Comparison of ENCODE assay signal across 9 mouse cellular contexts in genomic region chr5:34907910-34908725, GRCm38 (mm10). TPM values are rescaled to one million over a fixed set of nuclear protein-coding genes. Genes with fewer than 3 reads are reported as not detected.
DNase-seq lines count a peak whose midpoint lies in the region; ATAC-seq and TF ChIP-seq lines count a peak whose summit lies in the region.
"Had no signal": no experiment of that assay in that cellular context is flagged by ENCODE, and none has a peak within 500 bp of the region (broad histone marks: within the 10 kb centered on the region; RNA-seq: fewer than 3 reads in every experiment).

TSS of gene Msantd1 (plus strand) at chr5:34908012.

- TF ChIP-seq EP300 in MEL (IDR thresholded peaks at IDR 0.05; ENCODE audit: low read depth in 1 of 2, low read length in 2 of 2) = no peak

- no peaks in the 10 kb centered on the region; a peak in 1 of 4 replicates for H3K4me1 ChIP-seq in MEL (ENCODE audit: control insufficient read depth in 1 of 2, insufficient read depth in 2 of 2, low read length in 2 of 2)
- peaks cover 9% of the 10 kb centered on the region; the same call in 1 of the 2 replicates for H3K4me1 ChIP-seq in small intestine, adult 2 months (ENCODE audit: control insufficient read depth, insufficient read depth, insufficient read length, low read length)

- H3K79me2 ChIP-seq in MEL (ENCODE audit: control insufficient read depth, insufficient read depth, low read length, poor library complexity) = no peaks in the 10 kb centered on the region

- no peak for TF ChIP-seq CTCF in MEL (IDR thresholded peaks at IDR 0.05 in 2 of 3, conservative IDR thresholded peaks at IDR 0.05 in 1 of 3; ENCODE audit: control insufficient read depth in 1 of 3, insufficient read depth in 1 of 3, low read depth in 2 of 3, low read length in 3 of 3, poor library complexity in 1 of 3, severe bottlenecking in 1 of 3)
- no peak for TF ChIP-seq CTCF in small intestine, adult 2 months (IDR thresholded peaks at IDR 0.05; ENCODE audit: extremely low read depth, insufficient read length, insufficient replicate concordance, low read depth, low read length)

- peak; percentile 80 for ATAC-seq in granulocyte monocyte progenitor cell, adult 5-6 weeks (replicated peaks; ENCODE audit: poor library complexity, severe bottlenecking)
- ATAC-seq: forebrain, embryonic 16.5 days had no signal

- H3K4me3 ChIP-seq in MEL (ENCODE audit: control insufficient read depth in 1 of 2, insufficient read depth in 1 of 2, low read depth in 2 of 2, low read length in 2 of 2) = no peak within 1 kb of the TSS
- H3K4me3 ChIP-seq in small intestine, adult 2 months (ENCODE audit: low read depth, low read length) = no peak within 1 kb of the TSS

- no peaks in the 10 kb centered on the region for H3K27me3 ChIP-seq in MEL (ENCODE audit: control insufficient read depth in 1 of 2, insufficient read depth in 2 of 2, low read length in 2 of 2)
- no peaks in the 10 kb centered on the region for H3K27me3 ChIP-seq in small intestine, adult 2 months (ENCODE audit: control insufficient read depth, insufficient read depth, low read length)

- TF ChIP-seq RAD21 in MEL (IDR thresholded peaks at IDR 0.05; ENCODE audit: low read depth, low read length) = no peak

- TF ChIP-seq POLR2A in MEL (IDR thresholded peaks at IDR 0.05; ENCODE audit: control insufficient read depth in 1 of 2, insufficient read depth in 1 of 2, low read depth in 1 of 2, low read length in 2 of 2, poor library complexity in 1 of 2) = no peak
- no peak for TF ChIP-seq POLR2A in small intestine, adult 2 months (IDR thresholded peaks at IDR 0.05; ENCODE audit: low read depth, low read length)

- H3K36me3 ChIP-seq in MEL (ENCODE audit: control insufficient read depth in 1 of 2, insufficient read depth in 2 of 2, low read length in 2 of 2) = peaks cover 0 to 11% of the 10 kb centered on the region in 2 experiments; a peak in 2 of 4 replicates
- peaks cover 43% of the 10 kb centered on the region for H3K36me3 ChIP-seq in small intestine, adult 2 months (ENCODE audit: control insufficient read depth, insufficient read depth, low read length)

- no peaks in the 10 kb centered on the region for H3K9me3 ChIP-seq in MEL (replicated peaks; ENCODE audit: insufficient read depth, low read length)

- H3K27ac ChIP-seq in MEL (ENCODE audit: control insufficient read depth, low read depth, low read length) = no peak within 1 kb of the TSS
- peak within 1 kb of the TSS; percentile 4 for H3K27ac ChIP-seq in small intestine, adult 2 months (ENCODE audit: insufficient read depth, low read depth, low read length)
- H3K27ac ChIP-seq: hindbrain, embryonic 14.5 days had no signal

- WGBS in small intestine, adult 2 months = 55% methylated on average over 6 of the region's 6 CpGs

- no peak for DNase-seq in layer of hippocampus, postnatal 10 days (ENCODE audit: low spot score in 2 of 2)
- DNase-seq in layer of hippocampus, postnatal 36 days = no peak
- DNase-seq in MEL (ENCODE audit: low read depth, low spot score) = peak; percentile 62
- DNase-seq in embryo, embryonic 10.5 days (ENCODE audit: low spot score) = no peak
- no peak for DNase-seq in kidney, postnatal 36 days

- H3K9ac ChIP-seq in MEL (ENCODE audit: control insufficient read depth, low read depth, low read length, poor library complexity, severe bottlenecking) = no peak within 1 kb of the TSS
- H3K9ac ChIP-seq: hindbrain, embryonic 14.5 days had no signal

TF ChIP-seq in MEL, 35 proteins besides CTCF, POLR2A, EP300 and RAD21:
- TF ChIP-seq ZC3H11A (IDR thresholded peaks at IDR 0.05; ENCODE audit: low read depth, low read length) = no peak
- no peak for TF ChIP-seq MAZ (IDR thresholded peaks at IDR 0.05; ENCODE audit: low read depth, low read length)
- TF ChIP-seq MYB (IDR thresholded peaks at IDR 0.05; ENCODE audit: low read depth, low read length) = no peak
- no peak for TF ChIP-seq MAFK (IDR thresholded peaks at IDR 0.05; ENCODE audit: borderline replicate concordance, low read depth, low read length)
- no peak for TF ChIP-seq ELF1 (IDR thresholded peaks at IDR 0.05; ENCODE audit: low read depth, low read length)
- TF ChIP-seq UBTF (IDR thresholded peaks at IDR 0.05; ENCODE audit: borderline replicate concordance, insufficient read depth, low read depth, low read length) = no peak
- no peak for TF ChIP-seq POLR2AphosphoS5 (IDR thresholded peaks at IDR 0.05; ENCODE audit: borderline replicate concordance, low read depth, low read length)
- TF ChIP-seq KAT2A (conservative IDR thresholded peaks at IDR 0.05; ENCODE audit: low read depth, low read length) = no peak
- no peak for TF ChIP-seq E2F4 (IDR thresholded peaks at IDR 0.05; ENCODE audit: borderline replicate concordance, low read depth, low read length)
- TF ChIP-seq RCOR1 (IDR thresholded peaks at IDR 0.05; ENCODE audit: low read depth, low read length) = no peak
- TF ChIP-seq GATA1 (IDR thresholded peaks at IDR 0.05; ENCODE audit: low read depth, low read length) = no peak
- TF ChIP-seq BHLHE40 (IDR thresholded peaks at IDR 0.05; ENCODE audit: borderline replicate concordance, low read depth, low read length) = no peak
- no peak for TF ChIP-seq CHD2 (IDR thresholded peaks at IDR 0.05; ENCODE audit: low read length)

RNA-seq across cellular contexts. Expression of gene Msantd1, which starts in this region (rescaled TPM):
- total RNA-seq in layer of hippocampus, postnatal 10 days (2021) = 10 to 100 TPM; 10.2 to 10.9 TPM
- 1 to 10 TPM; 5.6 to 8.0 TPM for total RNA-seq in layer of hippocampus, postnatal 36 days (2021)
- 0.26 and 0.27 TPM in 2 replicates for total RNA-seq in MEL (2012; rRNA removed)
- under 1 TPM in 1 of 2 experiments, not detected in 1; 0.88 TPM for polyA plus RNA-seq in MEL (2012; ENCODE audit: insufficient read depth in 1 of 2, insufficient read length in 2 of 2, low read depth in 1 of 2, low replicate concordance in 2 of 2, missing spikeins in 1 of 2)
- 0.96 and 1.6 TPM in 2 replicates for total RNA-seq in granulocyte monocyte progenitor cell, adult 5-6 weeks (2014; fragmentation: Nextera tagmentation)
- 0.30 TPM in 1 of 2 replicates, not detected in the other for total RNA-seq in granulocyte monocyte progenitor cell, adult 5-6 weeks (2017)
- polyA plus RNA-seq in small intestine, adult 2 months (2012; rRNA removed) = 1.6 and 3.1 TPM in 2 replicates

Comparison
In these comparisons a context has a peak if more than half of its experiments do, and no peak if none do; other contexts are left out.
1. Peak in DNase-seq in MEL; RNA of the gene not detected or under 1 TPM.